Mouse (Mus musculus): ENCODE results near the gene Glis2.
A peak's percentile ranks its signal among the peaks of the same experiment; 100 is the strongest.

DNA sequence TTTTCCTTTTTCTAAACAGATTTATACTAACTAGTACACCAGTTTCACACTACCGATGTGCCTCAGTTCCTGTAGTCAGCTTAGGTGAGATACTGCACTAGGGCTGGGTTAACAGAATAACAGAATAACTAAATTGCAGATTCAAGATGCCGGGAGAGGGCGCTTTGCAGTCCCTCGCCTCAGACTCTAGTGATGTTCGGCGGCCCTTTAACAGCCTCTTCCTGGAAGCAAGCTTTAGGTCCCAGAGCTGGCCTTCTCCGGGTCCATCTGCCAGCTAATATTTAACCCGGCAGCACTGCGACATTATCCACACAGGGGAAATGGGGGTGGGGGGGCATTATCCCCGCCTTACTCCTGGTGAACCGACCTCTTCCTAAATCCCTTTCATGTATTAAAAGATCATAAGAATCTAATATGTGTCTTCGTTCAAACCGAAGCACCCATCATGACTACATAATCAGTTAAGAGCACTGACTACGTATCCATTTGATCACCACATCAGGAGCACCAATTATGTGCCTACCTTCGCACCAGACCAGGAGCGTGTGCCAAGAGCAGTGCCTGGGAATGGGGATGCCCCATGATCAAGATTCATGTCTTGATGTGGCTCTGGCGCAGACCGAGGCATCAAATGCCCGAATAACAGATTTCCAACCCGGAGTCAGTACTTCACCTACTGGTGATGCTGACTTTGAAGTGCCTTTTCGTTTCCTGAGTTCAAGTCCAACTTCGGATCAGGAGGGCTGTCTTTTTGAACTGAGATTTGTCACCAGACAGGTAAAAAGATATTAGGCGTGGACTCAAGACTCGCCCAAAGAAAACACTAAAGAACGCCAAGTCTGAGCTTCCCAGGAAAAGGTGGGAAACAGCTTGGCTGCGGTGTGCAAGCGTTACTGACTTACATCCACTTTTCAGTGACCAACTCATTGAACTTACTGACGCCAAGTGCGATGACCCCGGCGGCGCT, 1.3 kb upstream of the Glis2 start:
- TF ChIP-seq CTCF (IDR thresholded peaks at IDR 0.05; ENCODE audit: borderline replicate concordance, extremely low read depth, insufficient read depth, insufficient read length) (peak; percentile 58), POLR2A (IDR thresholded peaks at IDR 0.05; ENCODE audit: borderline replicate concordance, extremely low read depth, insufficient read depth, insufficient read length, poor library complexity, severe bottlenecking) (no peak)
